Mouse (Mus musculus) frontal cortex, adult 2 months (tissue): ENCODE data around the gene Pigt. TPM values are rescaled to one million over a fixed set of nuclear protein-coding genes. Genes with fewer than 3 reads are reported as not detected.

Experiments
- DNase-seq, 2 experiments: peaks; one replicate each; pipeline ENCODE4 v3.0.0; 2022; ENCODE audit warnings: low spot score in 1 of 2; ENCODE audit errors: extremely low spot score in 1 of 2
- polyA plus RNA-seq: library from polyadenylated mRNA; depleted of rRNA; stranded (reverse); fragments of >200 nt; gene quantifications from 2 replicates; pipeline ENCODE4 v1.2.3, GENCODE M21; 2012; rRNA removed

The Pigt gene
- polyA plus RNA-seq = 80.6 and 84.7 TPM in 2 replicates

GRCm38 (mm10) chr2:164496847-164497690 is at the start of gene Pigt:
Gene Pigt (plus strand): TSS chr2:164497520.
- peak; percentile 75 to 93 for DNase-seq

DNA sequence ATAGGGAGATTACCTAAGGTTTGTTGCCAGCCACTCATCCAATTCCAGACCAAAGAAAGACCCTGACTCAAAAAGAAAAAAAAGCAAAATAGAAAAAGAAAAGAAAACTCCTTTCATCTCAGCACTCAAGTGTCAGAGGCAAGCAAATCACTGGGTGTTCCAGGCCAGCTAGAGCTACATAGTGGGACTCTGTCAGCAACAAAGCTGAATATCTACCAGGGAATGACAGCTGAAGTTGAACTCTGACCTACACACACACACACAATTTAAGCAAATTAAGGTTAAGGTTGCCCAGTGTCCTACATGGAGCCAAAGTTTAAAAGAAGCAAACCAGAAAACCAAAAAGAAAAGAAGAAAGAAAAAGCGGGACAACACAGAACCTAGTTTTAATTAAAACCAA is 49.2 kb upstream of the Pigt start:
- no peak for DNase-seq

DNA sequence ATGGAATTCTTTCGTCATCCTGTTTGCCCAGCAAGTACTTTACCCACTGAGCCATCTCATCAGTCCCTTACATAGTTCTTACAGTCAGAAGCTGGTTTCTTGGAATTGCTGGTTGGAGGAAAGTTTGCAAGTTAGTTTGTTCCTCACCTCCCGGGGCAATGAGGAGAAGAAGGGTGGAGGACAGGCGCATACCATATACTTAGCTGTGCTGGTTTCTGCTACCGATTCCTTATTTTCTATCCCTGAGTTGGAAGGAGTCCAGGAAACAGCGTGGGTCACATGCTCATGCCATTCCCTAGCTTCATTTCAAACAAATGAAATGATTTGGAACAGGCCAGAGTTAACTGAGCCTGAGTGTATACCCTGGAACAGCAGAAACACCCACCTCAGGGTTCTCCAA is 48.4 kb upstream of the Pigt start:
- no peak for DNase-seq

GRCm38 (mm10) chr2:164449341-164450042 is 47.8 kb upstream of the Pigt start:
- DNase-seq = no peak

DNA sequence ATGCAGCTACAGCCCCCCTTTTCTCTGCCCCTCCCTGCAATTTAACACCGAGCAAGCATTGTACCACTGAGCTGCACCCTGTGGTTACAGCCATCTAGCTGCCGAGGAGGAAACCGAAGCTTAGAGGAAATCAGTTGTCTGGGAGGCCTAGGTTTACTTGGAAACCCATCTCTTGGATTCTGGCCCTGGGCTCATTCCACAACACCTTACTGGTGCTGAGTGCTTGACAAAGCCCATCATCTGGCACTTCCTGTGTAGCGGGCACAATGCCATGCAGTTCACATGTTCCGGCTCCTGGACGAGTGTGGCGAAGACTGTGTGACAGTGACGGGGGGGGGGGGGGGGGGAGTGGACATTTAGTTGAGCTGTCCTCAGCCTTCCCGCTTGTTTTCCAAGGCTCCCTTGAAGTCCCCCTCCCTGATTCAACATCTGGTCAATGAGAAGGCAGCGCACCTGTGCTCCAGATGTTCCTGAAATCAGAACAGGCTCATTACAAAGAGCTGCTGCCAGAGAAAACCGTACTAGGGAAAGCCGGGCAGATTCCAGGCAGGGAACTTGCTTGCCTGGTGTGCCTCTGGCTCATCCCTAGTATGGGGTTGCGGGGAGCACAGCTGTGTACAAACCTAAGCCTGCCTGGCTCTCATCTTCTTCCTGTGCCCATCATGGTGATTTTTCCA is 45.2 kb upstream of the Pigt start:
- no peak for DNase-seq

DNA sequence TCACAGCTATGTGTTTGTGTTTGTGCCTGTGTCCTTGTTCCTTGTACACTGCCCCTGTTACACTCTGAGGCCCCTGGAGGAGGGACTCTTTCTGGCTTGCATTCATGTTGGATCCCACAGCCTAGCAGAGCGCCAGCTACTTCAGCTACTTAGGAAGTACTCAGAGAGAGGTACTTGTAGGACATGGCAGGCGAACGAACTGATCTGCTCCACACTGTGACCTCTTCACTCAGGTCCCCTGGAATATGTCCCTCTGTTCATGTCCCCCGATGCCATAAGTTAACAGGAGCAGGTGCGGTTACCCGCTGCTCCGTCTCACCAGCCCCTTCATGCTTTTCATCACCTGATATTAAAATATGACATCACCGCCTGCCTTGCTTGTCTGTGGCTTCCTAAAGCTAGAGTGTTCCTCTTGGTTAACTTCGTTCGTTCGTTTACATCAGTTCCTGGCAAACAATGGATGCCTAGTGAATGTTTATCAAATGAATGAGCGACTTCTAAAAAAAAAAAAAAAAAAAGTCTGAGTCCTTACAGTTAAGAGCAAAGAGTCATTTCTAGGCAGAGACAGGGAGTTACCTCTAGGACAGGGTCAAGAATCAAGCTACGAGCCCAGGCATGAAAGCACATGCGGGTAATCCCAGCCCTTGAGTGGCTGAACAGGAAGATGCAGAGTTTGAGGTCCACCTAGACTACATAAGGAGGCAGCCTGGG is 44.1 kb upstream of the Pigt start:
- DNase-seq = no peak

- DNase-seq = no peak
Measured at GRCm38 (mm10) chr2:164453887-164454500, 43.3 kb upstream of the Pigt start.

- DNase-seq = peak; percentile 79 to 95
Measured at GRCm38 (mm10) chr2:164454846-164455245, 42.5 kb upstream of the Pigt start.

GRCm38 (mm10) chr2:164455421-164456190 is 41.7 kb upstream of the Pigt start:
- no peak for DNase-seq

GRCm38 (mm10) chr2:164456413-164456812 is 40.9 kb upstream of the Pigt start:
- no peak for DNase-seq

- DNase-seq = peak; percentile 25 to 69
Measured at GRCm38 (mm10) chr2:164456864-164457300, 40.4 kb upstream of the Pigt start, which contains the start of gene Sys1. Gene Sys1 (plus strand): TSS chr2:164456964.

GRCm38 (mm10) chr2:164457942-164458341 is 39.4 kb upstream of the Pigt start:
- no peak for DNase-seq

- no peak for DNase-seq
Measured at GRCm38 (mm10) chr2:164458535-164458934, 38.8 kb upstream of the Pigt start.

DNA sequence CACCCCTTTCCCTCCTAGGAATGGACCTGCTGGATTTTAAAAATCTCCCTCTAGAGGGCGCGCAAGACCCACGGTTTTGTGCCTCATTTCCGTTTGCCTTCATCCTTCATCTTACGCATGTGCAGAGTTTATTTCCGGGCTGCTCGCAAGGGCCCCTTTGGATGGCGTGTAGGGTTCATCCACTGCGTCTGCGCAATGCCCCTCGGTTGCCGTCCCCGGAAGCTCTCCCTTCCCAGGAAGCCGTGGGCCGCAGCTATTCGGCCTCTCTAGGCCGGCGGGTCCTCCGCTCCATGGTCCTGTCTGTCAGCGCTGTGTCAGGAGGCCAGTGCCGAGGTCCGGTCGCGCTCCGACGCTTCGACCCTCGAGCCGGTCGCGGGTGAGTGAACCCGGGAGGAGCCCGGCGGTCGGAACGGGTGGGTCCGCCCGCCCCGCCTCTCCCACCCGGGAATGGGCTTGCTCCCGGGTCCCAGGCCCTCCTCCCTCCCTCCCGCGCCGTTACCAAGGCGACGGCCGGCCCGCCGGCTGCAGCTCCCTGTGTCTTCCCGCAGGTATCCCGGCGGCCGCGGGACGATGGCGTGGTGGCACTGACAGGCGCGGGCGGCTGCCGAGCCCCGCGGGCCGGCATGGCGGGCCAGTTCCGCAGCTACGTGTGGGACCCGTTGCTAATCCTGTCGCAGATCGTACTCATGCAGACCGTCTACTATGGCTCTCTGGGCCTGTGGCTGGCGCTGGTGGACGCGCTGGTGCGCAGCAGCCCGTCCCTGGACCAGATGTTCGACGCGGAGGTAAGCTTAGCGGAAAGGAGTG is 36.4 kb upstream of the Pigt start, which contains the start of gene Gm20458:
Gene Gm20458 (plus strand): TSS at position 223 of the 807 bp plus-strand sequence.
- peak; percentile 97 to 99 for DNase-seq

DNA sequence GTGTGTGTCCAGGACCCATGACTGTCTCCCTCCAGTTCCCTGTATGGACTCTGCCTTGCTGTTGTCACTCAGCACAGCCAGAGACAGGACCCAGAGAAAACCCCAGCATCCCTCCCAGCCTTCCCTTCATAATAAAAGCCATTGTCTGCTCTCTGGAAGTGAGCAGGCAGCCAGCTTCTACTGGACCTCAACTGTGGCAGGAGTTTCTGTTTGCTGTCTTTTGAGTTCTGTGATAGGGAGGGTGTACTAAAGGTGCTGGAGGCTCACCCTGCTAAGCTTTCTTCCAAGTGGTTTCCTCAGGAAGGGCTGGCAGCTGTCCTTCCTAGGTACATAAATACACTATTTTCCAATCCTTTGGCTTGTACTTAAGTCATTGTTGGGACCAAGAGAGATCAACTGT is 32.2 kb upstream of the Pigt start:
- DNase-seq = no peak

DNA sequence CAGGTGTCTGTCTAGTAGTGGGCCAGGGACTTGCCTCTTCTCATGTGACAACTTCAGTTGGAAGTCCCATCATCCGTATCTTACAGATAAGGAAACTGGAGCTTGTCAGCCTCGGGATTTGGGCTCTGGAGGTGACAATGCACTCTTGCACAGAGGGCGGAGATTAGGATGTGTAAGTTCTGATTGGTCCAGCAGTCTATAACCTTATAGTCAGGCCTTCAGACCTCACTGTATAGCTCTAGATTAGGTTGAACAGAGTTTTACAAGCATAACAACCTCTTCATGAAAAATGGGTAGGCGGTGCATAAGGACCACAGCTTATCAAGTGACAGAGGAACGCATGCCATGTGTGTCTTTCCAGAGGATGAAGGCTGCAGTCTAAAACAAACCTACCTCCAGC is 30.5 kb upstream of the Pigt start:
- no peak for DNase-seq

DNA sequence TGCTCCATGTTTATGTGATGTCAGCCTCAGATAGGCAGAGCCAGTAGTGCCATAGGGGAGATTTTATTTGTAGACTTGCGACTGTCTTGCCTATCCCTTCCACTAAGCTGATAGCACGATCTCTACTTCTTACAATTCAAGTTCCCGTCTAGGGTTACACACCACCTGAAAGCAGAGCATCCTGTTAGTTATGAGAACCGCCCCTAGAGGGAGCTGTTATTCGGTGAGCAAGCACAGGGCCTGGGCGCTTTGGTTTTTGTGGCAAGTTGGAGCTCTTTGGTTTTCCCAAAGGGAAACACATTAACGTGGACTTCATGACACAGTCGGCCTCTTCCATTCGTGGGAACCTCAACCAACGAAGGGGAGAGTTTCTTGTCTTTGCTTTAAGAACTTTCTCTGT is 27.1 kb upstream of the Pigt start:
- DNase-seq = peak in 1 of 2 experiments; percentile 79

- no peak for DNase-seq
Measured at GRCm38 (mm10) chr2:164473624-164474023, 23.7 kb upstream of the Pigt start, which contains the start of gene Trp53tg5. Gene Trp53tg5 (minus strand): TSS chr2:164473724.
